Mouse (Mus musculus): ENCODE data around the gene Homer1. TPM values are rescaled to one million over a fixed set of nuclear protein-coding genes. Genes with fewer than 3 reads are reported as not detected.

The Homer1 gene
- 8.0 and 8.6 TPM in 2 replicates for polyA plus RNA-seq (2012; rRNA removed)
- polyA plus RNA-seq (2014; fragmentation: Nextera tagmentation; extraction: Ambion mirVana) = 6.9 and 7.7 TPM in 2 replicates

DNA sequence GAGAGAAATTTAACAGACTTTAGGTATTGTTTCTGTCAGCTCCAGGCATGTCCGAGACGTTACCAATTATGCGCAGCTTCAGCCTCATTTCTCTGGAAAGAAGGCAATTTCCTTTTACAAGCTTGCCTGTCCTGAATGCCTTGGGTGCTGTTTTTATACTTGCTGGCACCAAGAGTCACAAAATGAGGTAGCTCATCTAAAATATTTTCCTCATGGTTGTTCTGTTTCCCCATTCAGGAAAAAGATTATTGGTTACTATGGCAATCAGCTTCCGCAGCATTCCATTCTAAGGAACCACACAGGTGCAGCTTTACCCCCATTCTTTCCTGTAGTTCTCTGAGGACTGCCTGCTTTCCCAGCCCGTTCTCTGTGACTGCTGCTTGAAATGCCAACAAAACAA lies at the start of gene Homer1:
TSS of gene Homer1 (plus strand) at position 320 of the 400 bp plus-strand sequence.
- 29% methylated on average over 5 of the region's 5 CpGs for WGBS
- no peak for ATAC-seq (ENCODE audit: low FRiP score, low read depth)
- H3K36me3 ChIP-seq (ENCODE audit: control insufficient read depth, insufficient read depth, low read length) = no peaks in the 10 kb centered on the region

DNA sequence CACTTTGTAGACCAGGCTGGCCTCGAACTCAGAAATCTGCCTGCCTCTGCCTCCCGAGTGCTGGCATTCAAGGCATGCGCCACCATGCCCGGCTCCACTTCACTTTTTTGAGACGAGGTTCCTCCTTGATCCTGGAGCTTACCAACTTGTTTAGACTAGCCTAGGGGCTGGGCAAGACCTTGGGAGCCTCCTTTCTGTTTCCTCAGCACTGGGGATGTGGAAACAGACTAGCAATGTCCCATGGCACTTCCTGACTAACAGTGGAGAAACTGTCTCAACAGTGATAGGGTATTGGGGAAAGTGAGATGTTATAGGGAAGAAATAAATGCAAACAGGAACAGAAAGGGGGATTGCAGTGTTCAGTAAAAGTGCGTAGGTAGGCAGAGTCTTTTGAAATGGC lies 47.7 kb upstream of the Homer1 start:
- H3K36me3 ChIP-seq (ENCODE audit: control insufficient read depth, insufficient read depth, low read length) = no peaks in the 10 kb centered on the region
- DNase-seq (ENCODE audit: low spot score) = no peak
- H3K4me1 ChIP-seq (ENCODE audit: control insufficient read depth, insufficient read depth, low read length) = no peaks in the 10 kb centered on the region
- H3K27ac ChIP-seq (replicated peaks; ENCODE audit: low read depth, low read length) = no peak overlapping the region
- no peak overlapping the region for H3K4me3 ChIP-seq (replicated peaks; ENCODE audit: low read length)
- 85% methylated on average over 6 of the region's 6 CpGs for WGBS
- no peak overlapping the region for H3K4me2 ChIP-seq (replicated peaks; ENCODE audit: low read depth, low read length, severe bottlenecking)
- no peak for TF ChIP-seq POLR2A (IDR thresholded peaks at IDR 0.05; ENCODE audit: borderline replicate concordance, extremely low read depth, insufficient read depth, insufficient read length)
- no peaks in the 10 kb centered on the region for H3K27me3 ChIP-seq (ENCODE audit: control insufficient read depth, insufficient read depth, low read length)
- no peak for ATAC-seq (ENCODE audit: low FRiP score, low read depth)
- H3K9me3 ChIP-seq (ENCODE audit: control insufficient read depth, low read length) = no peaks in the 10 kb centered on the region
- H3K9ac ChIP-seq (ENCODE audit: low read depth, low read length, severe bottlenecking) = no peak overlapping the region

More for the DNA sequence above, at the start of gene Homer1:
- DNase-seq (ENCODE audit: low spot score) = peak; percentile 29
- Histone ChIP-seq H3K27me3 (ENCODE audit: control insufficient read depth, insufficient read depth, low read length) (no peaks in the 10 kb centered on the region), H3K4me1 (ENCODE audit: control insufficient read depth, insufficient read depth, low read length) (no peaks in the 10 kb centered on the region), H3K4me2 (replicated peaks; ENCODE audit: low read depth, low read length, severe bottlenecking) (no peak within 1 kb of the TSS), H3K27ac (replicated peaks; ENCODE audit: low read depth, low read length) (no peak within 1 kb of the TSS), H3K4me3 (replicated peaks; ENCODE audit: low read length) (no peak within 1 kb of the TSS), H3K9ac (ENCODE audit: low read depth, low read length, severe bottlenecking) (no peak within 1 kb of the TSS), H3K9me3 (ENCODE audit: control insufficient read depth, low read length) (no peaks in the 10 kb centered on the region)
- TF ChIP-seq POLR2A (IDR thresholded peaks at IDR 0.05; ENCODE audit: borderline replicate concordance, extremely low read depth, insufficient read depth, insufficient read length) = no peak

DNA sequence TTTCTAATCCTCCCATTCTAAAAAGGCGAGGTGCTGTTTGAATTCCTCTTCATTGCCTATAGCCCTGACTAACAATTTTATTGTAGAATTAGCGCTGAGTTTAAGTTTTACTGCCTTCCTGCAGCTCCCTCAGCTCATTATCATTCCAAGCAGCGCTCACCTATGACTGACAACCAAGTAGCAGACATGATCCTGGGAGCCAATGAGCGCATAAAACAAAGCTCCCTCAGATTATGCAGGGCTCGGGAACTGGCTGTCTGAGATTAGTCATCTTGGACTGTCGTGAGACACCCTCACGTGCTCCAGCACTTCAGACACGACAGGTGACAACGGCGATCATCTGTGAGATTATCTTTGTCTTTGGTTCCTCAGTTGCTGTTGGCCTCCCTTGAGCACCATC lies 47.3 kb upstream of the Homer1 start:
- Histone ChIP-seq H3K27me3 (ENCODE audit: control insufficient read depth, insufficient read depth, low read length) (no peaks in the 10 kb centered on the region), H3K36me3 (ENCODE audit: control insufficient read depth, insufficient read depth, low read length) (no peaks in the 10 kb centered on the region), H3K4me2 (replicated peaks; ENCODE audit: low read depth, low read length, severe bottlenecking) (no peak overlapping the region), H3K9ac (ENCODE audit: low read depth, low read length, severe bottlenecking) (no peak overlapping the region), H3K9me3 (ENCODE audit: control insufficient read depth, low read length) (no peaks in the 10 kb centered on the region), H3K27ac (replicated peaks; ENCODE audit: low read depth, low read length) (no peak overlapping the region), H3K4me3 (replicated peaks; ENCODE audit: low read length) (no peak overlapping the region), H3K4me1 (ENCODE audit: control insufficient read depth, insufficient read depth, low read length) (no peaks in the 10 kb centered on the region)
- ATAC-seq (ENCODE audit: low FRiP score, low read depth) (no peak), DNase-seq (ENCODE audit: low spot score) (no peak)
- 62% methylated on average over 10 of the region's 10 CpGs for WGBS
- no peak for TF ChIP-seq POLR2A (IDR thresholded peaks at IDR 0.05; ENCODE audit: borderline replicate concordance, extremely low read depth, insufficient read depth, insufficient read length)

DNA sequence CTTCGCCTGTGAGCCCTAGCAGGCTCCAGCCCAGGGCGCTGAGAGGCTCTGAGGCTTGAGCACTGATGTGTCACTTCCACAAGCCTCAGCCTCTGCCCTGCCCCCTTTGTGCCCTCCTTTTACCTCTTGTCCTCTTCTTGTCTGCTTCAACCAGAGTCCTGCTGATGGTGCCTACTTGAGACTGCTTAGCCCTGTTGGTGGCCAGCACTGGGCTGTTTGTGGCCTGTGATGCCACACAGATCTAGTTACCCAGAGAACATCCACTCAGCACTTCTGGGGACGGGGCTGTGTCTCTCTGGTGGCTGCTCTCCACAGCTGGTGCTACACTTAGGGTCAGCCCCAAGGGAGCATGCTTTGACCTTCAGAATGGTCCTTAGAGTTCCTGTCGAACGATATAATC lies 46.5 kb upstream of the Homer1 start:
- Histone ChIP-seq H3K4me2 (replicated peaks; ENCODE audit: low read depth, low read length, severe bottlenecking) (no peak overlapping the region), H3K4me1 (ENCODE audit: control insufficient read depth, insufficient read depth, low read length) (no peaks in the 10 kb centered on the region), H3K9me3 (ENCODE audit: control insufficient read depth, low read length) (no peaks in the 10 kb centered on the region), H3K27ac (replicated peaks; ENCODE audit: low read depth, low read length) (no peak overlapping the region), H3K4me3 (replicated peaks; ENCODE audit: low read length) (no peak overlapping the region), H3K9ac (ENCODE audit: low read depth, low read length, severe bottlenecking) (no peak overlapping the region), H3K36me3 (ENCODE audit: control insufficient read depth, insufficient read depth, low read length) (no peaks in the 10 kb centered on the region), H3K27me3 (ENCODE audit: control insufficient read depth, insufficient read depth, low read length) (no peaks in the 10 kb centered on the region)
- 68% methylated on average over 5 of the region's 5 CpGs for WGBS
- DNase-seq (ENCODE audit: low spot score) (no peak), ATAC-seq (ENCODE audit: low FRiP score, low read depth) (no peak)
- no peak for TF ChIP-seq POLR2A (IDR thresholded peaks at IDR 0.05; ENCODE audit: borderline replicate concordance, extremely low read depth, insufficient read depth, insufficient read length)

DNA sequence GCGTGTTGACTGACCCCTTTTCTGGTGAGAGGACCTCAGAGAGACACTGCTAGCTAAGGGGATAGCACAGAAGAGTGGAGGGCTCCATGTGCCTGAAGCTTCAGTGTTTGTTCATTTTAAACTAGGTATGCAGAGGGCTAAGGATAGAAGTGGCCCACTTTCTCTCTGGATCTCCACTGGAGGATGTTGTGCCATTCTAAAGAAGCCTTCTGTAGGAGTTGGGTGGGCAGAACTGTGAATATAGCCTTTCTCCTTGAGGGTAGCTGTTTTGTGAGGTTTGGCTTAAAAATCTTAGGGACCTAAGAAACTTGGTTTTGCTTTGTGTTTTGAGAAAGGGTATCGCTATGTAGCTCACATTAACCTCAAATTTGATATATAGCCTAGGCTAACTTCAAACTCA lies 32.3 kb upstream of the Homer1 start:
- H3K4me2 ChIP-seq (replicated peaks; ENCODE audit: low read depth, low read length, severe bottlenecking) = no peak overlapping the region
- no peak overlapping the region for H3K4me3 ChIP-seq (replicated peaks; ENCODE audit: low read length)
- ATAC-seq (ENCODE audit: low FRiP score, low read depth) (no peak), DNase-seq (ENCODE audit: low spot score) (no peak)
- H3K9me3 ChIP-seq (ENCODE audit: control insufficient read depth, low read length) = no peaks in the 10 kb centered on the region
- no peaks in the 10 kb centered on the region for H3K4me1 ChIP-seq (ENCODE audit: control insufficient read depth, insufficient read depth, low read length)
- no peak overlapping the region for H3K9ac ChIP-seq (ENCODE audit: low read depth, low read length, severe bottlenecking)
- no peak for TF ChIP-seq POLR2A (IDR thresholded peaks at IDR 0.05; ENCODE audit: borderline replicate concordance, extremely low read depth, insufficient read depth, insufficient read length)
- no peaks in the 10 kb centered on the region for H3K27me3 ChIP-seq (ENCODE audit: control insufficient read depth, insufficient read depth, low read length)
- H3K36me3 ChIP-seq (ENCODE audit: control insufficient read depth, insufficient read depth, low read length) = no peaks in the 10 kb centered on the region
- H3K27ac ChIP-seq (replicated peaks; ENCODE audit: low read depth, low read length) = no peak overlapping the region
- 93% methylated on average over 2 of the region's 2 CpGs for whole genome bisulfite sequencing

DNA sequence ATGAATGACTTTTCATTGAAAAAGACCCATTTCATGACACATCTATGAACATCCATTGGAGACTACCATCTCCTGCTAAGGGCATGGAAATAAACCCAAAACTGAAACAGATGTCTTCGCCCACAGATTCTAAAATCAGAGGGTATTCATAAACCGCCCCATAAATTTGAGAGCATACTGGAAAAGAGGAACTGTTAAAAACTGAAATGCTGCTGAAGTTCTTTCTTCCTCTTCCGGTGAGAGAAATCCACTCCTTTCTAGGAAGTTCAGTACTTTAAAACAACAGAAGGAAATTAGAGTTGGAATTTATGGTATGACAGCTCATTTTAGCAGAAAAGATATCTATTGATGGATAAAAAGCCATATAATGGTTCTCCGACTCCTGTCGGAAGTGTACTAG lies 1.1 kb downstream of the Homer1 start:
- Histone ChIP-seq H3K27me3 (ENCODE audit: control insufficient read depth, insufficient read depth, low read length) (no peaks in the 10 kb centered on the region), H3K9me3 (ENCODE audit: control insufficient read depth, low read length) (no peaks in the 10 kb centered on the region), H3K4me1 (ENCODE audit: control insufficient read depth, insufficient read depth, low read length) (no peaks in the 10 kb centered on the region), H3K4me3 (replicated peaks; ENCODE audit: low read length) (no peak overlapping the region), H3K4me2 (replicated peaks; ENCODE audit: low read depth, low read length, severe bottlenecking) (no peak overlapping the region), H3K27ac (replicated peaks; ENCODE audit: low read depth, low read length) (no peak overlapping the region), H3K9ac (ENCODE audit: low read depth, low read length, severe bottlenecking) (no peak overlapping the region), H3K36me3 (ENCODE audit: control insufficient read depth, insufficient read depth, low read length) (no peaks in the 10 kb centered on the region)
- WGBS = 76% methylated on average over 5 of the region's 5 CpGs
- ATAC-seq (ENCODE audit: low FRiP score, low read depth) (no peak), DNase-seq (ENCODE audit: low spot score) (no peak)
- no peak for TF ChIP-seq POLR2A (IDR thresholded peaks at IDR 0.05; ENCODE audit: borderline replicate concordance, extremely low read depth, insufficient read depth, insufficient read length)

All from limb, embryonic 14.5 days (tissue).